26 mouse cellular contexts compared by ENCODE assay signal in the genomic region with DNA sequence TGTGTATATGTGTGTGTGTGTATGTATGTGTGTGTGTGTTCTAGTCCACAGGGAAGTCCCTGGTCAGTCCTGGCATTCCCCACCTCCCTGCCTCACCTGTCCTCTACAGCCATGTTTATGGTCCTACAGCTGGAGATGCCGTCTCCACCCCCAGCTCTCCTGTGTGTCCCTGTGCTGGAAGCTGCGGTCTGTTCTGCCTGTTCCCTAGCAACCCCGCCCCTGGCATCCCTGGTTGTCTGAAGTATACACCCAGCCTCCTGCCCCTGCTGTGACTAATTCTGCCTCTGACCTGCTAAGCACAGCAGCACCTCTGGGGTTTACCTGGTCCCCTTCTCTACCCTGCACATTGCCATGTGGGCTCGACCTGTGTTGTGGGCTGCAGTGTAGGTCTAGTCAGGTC.
A peak's percentile ranks its signal among the peaks of the same experiment; 100 is the strongest.
DNase-seq lines count a peak whose midpoint lies in the region; ATAC-seq and TF ChIP-seq lines count a peak whose summit lies in the region.
"Had no signal": no experiment of that assay in that cellular context is flagged by ENCODE, and none has a peak within 500 bp of the region (broad histone marks: within the 10 kb centered on the region; RNA-seq: fewer than 3 reads in every experiment).

No protein-coding gene starts in this region.

- no peak overlapping the region for H3K9ac ChIP-seq in forebrain, postnatal 0 days
- H3K9ac ChIP-seq in forebrain, embryonic 15.5 days (replicated peaks) = no peak overlapping the region
- H3K9ac ChIP-seq in midbrain, postnatal 0 days (replicated peaks; ENCODE audit: low read length, poor library complexity, severe bottlenecking) = no peak overlapping the region
- H3K9ac ChIP-seq: heart, embryonic 15.5 days; intestine, embryonic 15.5 days; neural tube, embryonic 13.5 days had no signal

- H3K4me2 ChIP-seq in forebrain, postnatal 0 days (ENCODE audit: low read depth) = no peak overlapping the region
- no peak overlapping the region for H3K4me2 ChIP-seq in forebrain, embryonic 15.5 days (replicated peaks)
- H3K4me2 ChIP-seq in midbrain, postnatal 0 days (ENCODE audit: low read depth, low read length, poor library complexity, severe bottlenecking) = no peak overlapping the region
- H3K4me2 ChIP-seq: heart, embryonic 15.5 days; intestine, embryonic 15.5 days; liver, embryonic 11.5 days; neural tube, embryonic 13.5 days had no signal

- H3K4me3 ChIP-seq in forebrain, postnatal 0 days (ENCODE audit: low read depth, low read length) = no peak overlapping the region
- no peak overlapping the region for H3K4me3 ChIP-seq in forebrain, embryonic 15.5 days
- no peak overlapping the region for H3K4me3 ChIP-seq in left cerebral cortex, adult 2 months
- no peak overlapping the region for H3K4me3 ChIP-seq in midbrain, postnatal 0 days (ENCODE audit: low read depth, low read length)
- H3K4me3 ChIP-seq: forebrain, embryonic 10.5 days; heart, embryonic 15.5 days; intestine, embryonic 15.5 days; megakaryocyte, embryonic 14.5 days; neural tube, embryonic 13.5 days had no signal

- H3K9me3 ChIP-seq in forebrain, postnatal 0 days (ENCODE audit: low read length) = no peaks in the 10 kb centered on the region
- H3K9me3 ChIP-seq in forebrain, embryonic 15.5 days = no peaks in the 10 kb centered on the region
- no peaks in the 10 kb centered on the region for H3K9me3 ChIP-seq in midbrain, postnatal 0 days (ENCODE audit: low read length)
- H3K9me3 ChIP-seq: forebrain, embryonic 10.5 days; G1E; heart, embryonic 15.5 days; intestine, embryonic 15.5 days; megakaryocyte, embryonic 14.5 days; neural tube, embryonic 13.5 days had no signal

- no peaks in the 10 kb centered on the region for H3K27me3 ChIP-seq in forebrain, postnatal 0 days (ENCODE audit: insufficient read depth, low read length)
- H3K27me3 ChIP-seq in forebrain, embryonic 15.5 days = no peaks in the 10 kb centered on the region
- H3K27me3 ChIP-seq in midbrain, postnatal 0 days (ENCODE audit: insufficient read depth, low read length) = no peaks in the 10 kb centered on the region
- H3K27me3 ChIP-seq: heart, embryonic 15.5 days; intestine, embryonic 15.5 days; neural tube, embryonic 13.5 days had no signal

- no peak for TF ChIP-seq CTCF in forebrain, postnatal 0 days (IDR thresholded peaks at IDR 0.05; ENCODE audit: low read depth)
- no peak for TF ChIP-seq CTCF in left cerebral cortex, adult 2 months (IDR thresholded peaks at IDR 0.05)
- TF ChIP-seq CTCF in midbrain, postnatal 0 days (IDR thresholded peaks at IDR 0.05) = no peak

- 26% methylated on average over 4 of the region's 4 CpGs for WGBS in forebrain, postnatal 0 days
- 50% methylated on average over 4 of the region's 4 CpGs for WGBS in forebrain, embryonic 15.5 days
- 34% methylated on average over 4 of the region's 4 CpGs for WGBS in midbrain, postnatal 0 days

- H3K4me1 ChIP-seq in forebrain, postnatal 0 days (ENCODE audit: insufficient read depth) = peaks cover 5% of the 10 kb centered on the region; the same call in 1 of the 2 replicates
- peaks cover 24% of the 10 kb centered on the region for H3K4me1 ChIP-seq in forebrain, embryonic 15.5 days
- H3K4me1 ChIP-seq in midbrain, postnatal 0 days (ENCODE audit: insufficient read depth, low read length) = peaks cover 12% of the 10 kb centered on the region; the same call in 1 of the 2 replicates
- H3K4me1 ChIP-seq: intestine, embryonic 15.5 days had no signal

- no peak overlapping the region for H3K27ac ChIP-seq in forebrain, postnatal 0 days (ENCODE audit: low read depth, low read length)
- H3K27ac ChIP-seq in forebrain, embryonic 15.5 days (replicated peaks) = no peak overlapping the region
- peak overlapping the region; percentile 32; the same call in 1 of the 2 replicates for H3K27ac ChIP-seq in left cerebral cortex, adult 2 months
- no peak overlapping the region for H3K27ac ChIP-seq in midbrain, postnatal 0 days (ENCODE audit: low read depth, low read length)
- H3K27ac ChIP-seq: heart, embryonic 15.5 days; intestine, embryonic 15.5 days; neural tube, embryonic 13.5 days had no signal

- no peaks in the 10 kb centered on the region for H3K36me3 ChIP-seq in forebrain, postnatal 0 days (ENCODE audit: insufficient read depth)
- no peaks in the 10 kb centered on the region for H3K36me3 ChIP-seq in forebrain, embryonic 15.5 days
- H3K36me3 ChIP-seq in midbrain, postnatal 0 days (ENCODE audit: insufficient read depth, low read length) = no peaks in the 10 kb centered on the region
- H3K36me3 ChIP-seq: forebrain, embryonic 10.5 days; G1E; heart, embryonic 15.5 days; intestine, embryonic 15.5 days; neural tube, embryonic 13.5 days had no signal

- no peak for DNase-seq in forebrain, postnatal 0 days
- DNase-seq in left cerebral cortex, adult 2 months (ENCODE audit: extremely low spot score in 1 of 2, low spot score in 2 of 2) = no peak
- DNase-seq in left cerebral cortex, postnatal 10 days (ENCODE audit: extremely low spot score in 1 of 2, low spot score in 2 of 2) = no peak
- peak; percentile 83 for DNase-seq in brain, adult 2 months (ENCODE audit: low read depth, low spot score)
- DNase-seq in midbrain, postnatal 0 days (ENCODE audit: low spot score) = no peak
- DNase-seq in kidney, adult 9 months = no peak
- DNase-seq in spleen, adult 12 weeks (ENCODE audit: low spot score) = no peak
- DNase-seq: adrenal gland, postnatal 10 days; cerebellum, adult 11-12 months; cerebellum, postnatal 14 days; embryo, embryonic 11 days; gastrocnemius, postnatal 36 days; heart, postnatal 4 days; kidney, postnatal 36 days; left cerebral cortex, postnatal 4 days; lung, adult 2 months; thymus, postnatal 4 days had no signal

- intact Hi-C loops in left cerebral cortex, adult 2 months (cut with DNase I) = no loop called here
- intact Hi-C loops in left cerebral cortex, postnatal 10 days (cut with DNase I) = no loop called here

- ATAC-seq in forebrain, postnatal 0 days = 0 out of 2 replicates have a peak, but pooled peaks have one; percentile 28
- ATAC-seq in forebrain, embryonic 15.5 days (replicated peaks) = no peak
- 0 out of 2 replicates have a peak, but pooled peaks have one; percentile 4 for ATAC-seq in midbrain, postnatal 0 days (ENCODE audit: low FRiP score)
- ATAC-seq: activated CD4-positive, CD25-positive, alpha-beta regulatory T cell, adult 4 months; intestine, embryonic 15.5 days had no signal
